Mouse (Mus musculus) heart, postnatal 0 days (tissue): ENCODE measurements around the gene Adgrg6. TPM values are rescaled to one million over a fixed set of nuclear protein-coding genes. Genes with fewer than 3 reads are reported as not detected.

Experiments
- ATAC-seq: fragments of 200-750 bp; cut with Nextera tagmentation; 2 replicates; pipeline ENCODE4 v1.8.0; 2017; ENCODE audit warnings: low read depth, moderate number of reproducible peaks, moderate library complexity; ENCODE audit not compliant: insufficient read depth
- DNase-seq: peaks from one replicate; pipeline ENCODE4 v3.0.0-alpha.2; 2016; ENCODE audit warnings: low spot score
- H3K27ac ChIP-seq: fragments of 300-500 bp; sonication (generic); 2 replicates; pipeline ENCODE4 v1.5.1; 2014; ENCODE audit warnings: low read depth, mild to moderate bottlenecking
- H3K27me3 ChIP-seq: fragments of 300-500 bp; sonication (generic); 2 replicates; pipeline ENCODE4 v1.6.1; 2014; ENCODE audit warnings: low read length, mixed read lengths; ENCODE audit not compliant: control insufficient read depth, insufficient read depth
- H3K36me3 ChIP-seq: fragments of 300-500 bp; sonication (generic); replicated peaks from 2 replicates; pipeline ENCODE4 v1.6.1; 2014; ENCODE audit warnings: low read length, mixed read lengths; ENCODE audit not compliant: control insufficient read depth, insufficient read depth
- H3K4me1 ChIP-seq: fragments of 300-500 bp; sonication (generic); 2 replicates; pipeline ENCODE4 v1.6.1; 2014; ENCODE audit warnings: antibody characterized with exemption; ENCODE audit not compliant: control insufficient read depth, insufficient read depth
- H3K4me2 ChIP-seq: fragments of 300-500 bp; sonication (generic); 2 replicates; pipeline ENCODE4 v1.6.1; 2014; ENCODE audit warnings: low read depth, mild to moderate bottlenecking, low read length, moderate library complexity
- H3K4me3 ChIP-seq: fragments of 300-500 bp; sonication (generic); 2 replicates; pipeline ENCODE4 v1.5.1; 2014; ENCODE audit warnings: low read depth, low read length
- H3K9ac ChIP-seq: fragments of 300-500 bp; sonication (generic); replicated peaks from 2 replicates; pipeline ENCODE4 v1.6.1; 2014; ENCODE audit warnings: low read depth, low read length, mixed read lengths
- H3K9me3 ChIP-seq: fragments of 300-500 bp; sonication (generic); replicated peaks from 2 replicates; pipeline ENCODE4 v1.6.1; 2016; ENCODE audit warnings: low read length; ENCODE audit not compliant: control insufficient read depth
- CTCF ChIP-seq: IDR thresholded peaks from 2 replicates; pipeline ENCODE4 v1.5.1; 2016; ENCODE audit warnings: antibody characterized with exemption, control low read depth, low read depth
- EP300 ChIP-seq: IDR thresholded peaks from 2 replicates; pipeline ENCODE4 v1.6.1; 2016; ENCODE audit warnings: antibody characterized with exemption, low read depth
- WGBS: fragments of 180-500 bp; shearing (Covaris S2); extraction: QIAGEN DNeasy Blood & Tissue Kit; methylation state at CpG from one replicate; pipeline ENCODE4 v1.1.7; 2014; 5-methylcytosine and 5-hydroxymethylcytosine counted together
- polyA plus RNA-seq: library from polyadenylated mRNA; unstranded; fragments of >200 nt; fragmentation: Nextera tagmentation; extraction: Ambion mirVana; gene quantifications from 2 replicates; pipeline ENCODE4 v1.2.1, GENCODE M21; 2015
- total RNA-seq: library from RNA; depleted of rRNA; stranded (reverse); fragments of >200 nt; gene quantifications from 2 replicates; pipeline ENCODE4 v1.2.3, GENCODE M21; 2014; ENCODE audit warnings: low replicate concordance

Adgrg6 gene
- total and polyA plus RNA-seq, 2 experiments from 2014 or later: 2.8 to 9.9 TPM

DNA sequence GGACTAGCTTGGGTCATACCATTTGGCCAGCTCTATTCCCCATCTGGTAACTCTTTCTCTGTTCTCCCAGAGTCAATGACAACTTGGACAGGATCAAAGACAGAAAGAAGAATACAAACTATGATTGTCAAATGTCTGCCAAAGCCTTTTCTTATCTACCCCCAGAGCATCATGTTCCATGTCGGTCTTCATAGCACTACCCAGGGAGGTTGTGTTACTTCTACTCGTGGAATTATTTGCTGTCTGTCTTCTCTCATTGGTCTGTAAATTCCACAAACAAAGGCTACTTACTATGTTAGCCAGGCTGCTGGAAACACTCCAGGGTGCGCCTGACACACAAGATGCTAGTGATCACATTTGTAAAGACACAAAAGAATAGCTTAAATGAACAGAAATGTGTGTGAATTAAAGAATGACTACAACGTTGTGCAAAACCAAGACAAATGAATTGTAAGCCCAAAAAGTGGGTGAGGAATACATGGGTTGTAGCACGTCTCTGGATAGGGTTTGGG, 74.4 kb downstream of the Adgrg6 start:
- ATAC-seq (no peak), DNase-seq (no peak)
- WGBS: 52% methylated on average over 5 of the region's 5 CpGs
- 0 out of 2 replicates have a peak, but pooled peaks cover 4% of the 10 kb centered on the region for H3K4me1 ChIP-seq
- no peak overlapping the region for H3K9ac ChIP-seq
- no peak overlapping the region for H3K4me3 ChIP-seq
- H3K36me3 ChIP-seq: no peaks in the 10 kb centered on the region
- TF ChIP-seq CTCF (no peak), EP300 (no peak)
- no peaks in the 10 kb centered on the region for H3K9me3 ChIP-seq
- no peak overlapping the region for H3K27ac ChIP-seq
- H3K4me2 ChIP-seq: no peak overlapping the region
- H3K27me3 ChIP-seq: no peaks in the 10 kb centered on the region

DNA sequence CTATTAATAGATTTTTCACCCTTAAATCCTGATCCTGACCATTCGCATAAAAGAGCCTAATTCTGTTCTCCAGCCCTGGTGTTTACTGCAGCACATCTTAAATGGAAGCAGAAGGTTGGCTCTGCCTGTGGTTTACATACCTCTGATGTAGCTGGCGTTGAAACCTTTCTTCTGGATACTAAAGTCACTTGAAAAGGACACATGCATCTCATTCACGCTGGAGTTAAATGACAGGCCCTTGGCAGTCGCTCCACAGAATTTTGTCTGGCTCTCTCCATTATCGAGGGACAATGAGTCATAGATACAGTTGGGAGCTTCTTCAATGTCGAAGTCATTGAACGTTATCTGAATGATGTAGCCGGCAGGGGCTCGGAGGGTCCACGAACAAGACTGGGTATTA, 76.8 kb downstream of the Adgrg6 start:
- ATAC-seq: no peak
- TF ChIP-seq EP300: no peak
- TF ChIP-seq CTCF: no peak
- Histone ChIP-seq H3K9ac (no peak overlapping the region), H3K4me3 (no peak overlapping the region), H3K36me3 (no peaks in the 10 kb centered on the region), H3K4me1 (0 out of 2 replicates have a peak, but pooled peaks cover 4% of the 10 kb centered on the region), H3K27ac (no peak overlapping the region), H3K4me2 (no peak overlapping the region), H3K9me3 (no peaks in the 10 kb centered on the region), H3K27me3 (no peaks in the 10 kb centered on the region)
- WGBS: 31% methylated on average over 10 of the region's 10 CpGs
- no peak for DNase-seq

DNA sequence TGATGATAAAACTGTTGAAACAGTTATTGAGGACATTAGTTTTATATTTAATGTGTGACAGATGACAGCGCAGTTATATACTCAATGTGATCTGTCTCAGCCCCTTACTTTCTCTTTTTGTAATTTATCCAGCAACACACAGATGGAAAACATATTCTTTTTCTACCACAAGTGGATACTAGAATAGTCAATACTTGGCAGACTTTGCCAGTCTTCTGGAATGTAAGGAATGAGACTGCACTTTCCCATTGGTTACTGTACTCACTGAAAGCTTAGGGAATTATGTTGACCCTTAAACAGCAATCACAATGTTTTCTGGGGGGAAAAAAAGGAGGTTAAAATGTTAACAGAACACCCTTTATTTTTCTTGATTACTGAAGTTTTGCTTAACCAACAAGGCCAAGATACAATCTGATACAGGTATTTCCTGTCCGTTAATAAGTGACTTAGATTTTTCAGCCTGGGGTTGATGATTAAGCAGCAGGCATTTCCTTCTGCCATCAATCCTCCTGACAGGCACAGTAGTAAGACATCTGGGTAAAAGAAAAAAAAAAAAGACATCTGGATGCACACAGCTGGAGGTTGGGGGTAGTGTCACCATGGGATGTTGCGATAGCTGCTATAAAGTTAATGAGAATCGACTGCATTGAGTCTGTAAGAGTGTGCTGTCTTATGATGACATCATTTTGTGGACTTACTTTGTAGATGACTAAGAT, 81.5 kb downstream of the Adgrg6 start:
- no peak overlapping the region for H3K4me3 ChIP-seq
- no peaks in the 10 kb centered on the region for H3K36me3 ChIP-seq
- H3K4me2 ChIP-seq: no peak overlapping the region
- H3K27ac ChIP-seq: no peak overlapping the region
- no peak overlapping the region for H3K9ac ChIP-seq
- WGBS: 66% methylated on average over 4 of the region's 4 CpGs
- no peak for DNase-seq
- no peaks in the 10 kb centered on the region for H3K9me3 ChIP-seq
- no peak for ATAC-seq
- peaks cover 8% of the 10 kb centered on the region; the same call in 1 of the 2 replicates for H3K4me1 ChIP-seq
- H3K27me3 ChIP-seq: no peaks in the 10 kb centered on the region
- TF ChIP-seq EP300 (no peak), CTCF (no peak)

DNA sequence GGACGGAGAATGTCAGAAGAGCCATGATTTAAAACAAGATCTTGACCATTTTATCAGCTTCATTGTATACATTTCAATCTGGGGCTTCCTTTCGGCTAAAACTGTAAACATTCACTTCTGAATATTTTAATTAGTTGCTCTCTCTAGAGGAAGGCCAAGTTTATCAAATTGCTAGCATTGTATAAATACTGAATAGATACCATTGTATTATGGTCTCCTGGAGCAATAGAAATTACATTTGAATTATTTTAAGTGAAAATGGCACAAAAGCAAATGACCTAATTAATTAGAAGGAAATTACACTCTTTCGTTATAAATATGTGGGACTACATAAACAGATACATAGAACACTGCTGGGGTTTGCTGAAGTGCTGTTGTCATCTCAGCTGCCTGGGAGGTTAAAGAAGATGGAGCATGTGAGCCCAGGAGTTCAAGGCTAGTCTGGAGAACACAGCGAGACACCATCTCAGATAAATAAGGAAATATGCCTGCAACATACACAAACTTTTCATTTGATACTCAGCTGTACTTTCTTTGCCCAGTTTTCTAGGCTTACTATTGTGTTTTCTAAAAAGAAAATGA, 84.4 kb downstream of the Adgrg6 start:
- Histone ChIP-seq H3K9ac (no peak overlapping the region), H3K9me3 (no peaks in the 10 kb centered on the region), H3K4me2 (no peak overlapping the region), H3K4me1 (peaks cover 4% of the 10 kb centered on the region; the same call in 1 of the 2 replicates), H3K27me3 (no peaks in the 10 kb centered on the region), H3K27ac (no peak overlapping the region), H3K4me3 (no peak overlapping the region), H3K36me3 (no peaks in the 10 kb centered on the region)
- 57% methylated on average over 4 of the region's 4 CpGs for WGBS
- TF ChIP-seq EP300 (no peak), CTCF (no peak)
- ATAC-seq: no peak
- no peak for DNase-seq

DNA sequence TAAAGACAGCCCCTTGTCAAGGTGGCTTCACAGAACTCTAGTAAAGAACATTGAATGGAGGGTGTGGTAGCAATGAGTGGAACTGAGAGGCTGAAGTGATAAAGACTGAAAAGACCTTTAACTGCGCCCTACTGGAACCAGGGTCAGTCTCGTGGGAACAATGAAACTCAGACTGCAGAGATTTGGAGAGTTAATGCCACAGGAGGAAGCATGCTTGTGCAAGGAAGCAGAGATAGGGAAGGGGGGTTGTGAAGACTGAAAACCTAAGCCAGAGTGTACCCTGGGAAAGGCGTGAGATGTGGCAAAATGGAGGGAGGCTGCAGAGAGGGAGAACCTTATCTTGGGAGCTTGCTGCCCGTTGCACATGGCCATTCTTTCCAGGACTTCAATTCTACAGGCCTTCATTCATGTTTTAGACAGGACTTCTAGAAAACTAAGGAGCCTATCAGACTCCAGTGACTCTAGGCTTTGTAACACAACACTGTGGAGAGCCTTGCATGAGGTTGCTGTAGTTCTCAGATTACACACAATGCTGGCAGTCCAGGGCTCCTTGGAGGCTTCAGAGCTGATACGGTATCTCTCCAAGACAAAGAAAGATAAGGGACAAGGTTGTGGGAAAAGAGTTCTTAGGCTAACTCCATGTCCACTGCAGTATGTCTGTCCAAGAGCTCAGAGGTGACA, 85.1 kb downstream of the Adgrg6 start:
- no peak overlapping the region for H3K4me2 ChIP-seq
- no peak overlapping the region for H3K9ac ChIP-seq
- H3K9me3 ChIP-seq: no peaks in the 10 kb centered on the region
- no peak overlapping the region for H3K4me3 ChIP-seq
- peaks cover 4% of the 10 kb centered on the region; the same call in 1 of the 2 replicates for H3K4me1 ChIP-seq
- WGBS: 34% methylated on average over 5 of the region's 5 CpGs
- DNase-seq (no peak), ATAC-seq (no peak)
- no peaks in the 10 kb centered on the region for H3K36me3 ChIP-seq
- TF ChIP-seq CTCF (no peak), EP300 (no peak)
- no peak overlapping the region for H3K27ac ChIP-seq
- no peaks in the 10 kb centered on the region for H3K27me3 ChIP-seq
